Mouse (Mus musculus): Measurements from ENCODE around the gene Prelid1.

DNA sequence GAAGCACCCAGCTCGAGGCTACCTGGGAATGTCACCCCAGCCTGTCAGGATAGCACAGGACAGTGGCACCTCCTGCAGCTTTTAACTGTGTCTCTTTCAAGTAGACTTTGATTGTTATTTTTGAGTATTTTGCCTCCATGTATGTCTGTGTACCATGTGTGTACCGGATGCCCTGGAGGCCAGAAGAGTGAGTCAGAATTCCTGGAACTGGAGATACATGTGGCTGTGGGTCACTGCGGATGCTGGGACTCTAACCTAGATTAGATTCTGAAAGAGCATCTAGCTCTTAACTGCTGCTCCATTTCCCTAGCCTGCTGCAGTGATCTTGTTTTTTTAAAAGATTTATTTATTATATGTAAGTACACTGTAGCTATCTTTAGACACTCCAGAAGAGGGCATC, 12.0 kb downstream of the Prelid1 start:
- TF ChIP-seq CTCF (IDR thresholded peaks at IDR 0.05; ENCODE audit: low read depth, low read length): no peak
- no peak for TF ChIP-seq GATA1 (IDR thresholded peaks at IDR 0.05; ENCODE audit: borderline replicate concordance, low read length)
- TF ChIP-seq TAL1 (conservative IDR thresholded peaks at IDR 0.05; ENCODE audit: low read depth, low read length): no peak
